Mouse (Mus musculus) E14TG2a.4 (cell line): Measurements from ENCODE around the gene Spata25.

Source experiments
- CTCF ChIP-seq: conservative IDR thresholded peaks from 2 replicates; pipeline ENCODE4 v1.5.1; 2014; ENCODE audit warnings: low read length
- POU5F1 ChIP-seq: IDR thresholded peaks from 2 replicates; pipeline ENCODE4 v1.6.1; 2014; ENCODE audit warnings: low read length, borderline replicate concordance

DNA sequence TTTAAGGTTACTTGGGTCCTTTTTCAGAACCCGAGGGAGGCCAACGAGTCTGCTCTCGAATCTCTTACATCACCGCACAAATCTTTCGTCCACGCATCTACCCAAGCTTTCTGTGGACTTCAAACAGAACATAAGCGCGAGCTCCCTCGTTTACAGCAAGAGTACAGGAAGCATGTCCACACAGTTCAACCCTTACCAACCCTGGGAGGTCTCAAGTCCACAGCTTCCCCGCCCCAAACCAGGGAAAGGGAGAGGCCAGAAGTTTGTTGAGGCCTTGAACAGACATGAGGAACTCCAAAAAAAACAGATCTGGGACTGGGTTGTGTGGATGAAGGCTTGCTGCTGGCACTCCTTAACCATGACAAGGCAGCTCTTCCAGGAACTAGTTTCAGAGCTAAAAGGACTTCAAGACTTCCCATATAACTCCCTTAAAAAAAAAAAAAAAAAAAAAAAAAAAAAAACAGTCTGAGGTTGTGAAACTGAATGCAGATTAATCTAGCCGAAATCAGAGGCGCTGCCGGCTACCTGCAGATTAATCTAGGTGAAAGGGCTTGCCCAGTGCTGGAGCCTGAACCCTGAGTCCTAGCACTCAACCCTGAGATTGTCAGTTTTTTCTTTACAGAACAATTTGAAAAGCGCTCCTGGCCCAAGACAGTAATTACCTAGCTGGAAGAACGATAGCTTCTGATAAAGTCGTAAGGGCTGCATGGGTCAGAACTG, 25.0 kb downstream of the Spata25 start:
- TF ChIP-seq CTCF, result no peak
- no peak for TF ChIP-seq POU5F1
